Mouse (Mus musculus): ENCODE results near the gene Chrd. TPM values are rescaled to one million over a fixed set of nuclear protein-coding genes. Genes with fewer than 3 reads are reported as not detected.

Chrd gene
- polyA plus RNA-seq, 1 experiment from 2014 or later: 6.3 TPM

DNA sequence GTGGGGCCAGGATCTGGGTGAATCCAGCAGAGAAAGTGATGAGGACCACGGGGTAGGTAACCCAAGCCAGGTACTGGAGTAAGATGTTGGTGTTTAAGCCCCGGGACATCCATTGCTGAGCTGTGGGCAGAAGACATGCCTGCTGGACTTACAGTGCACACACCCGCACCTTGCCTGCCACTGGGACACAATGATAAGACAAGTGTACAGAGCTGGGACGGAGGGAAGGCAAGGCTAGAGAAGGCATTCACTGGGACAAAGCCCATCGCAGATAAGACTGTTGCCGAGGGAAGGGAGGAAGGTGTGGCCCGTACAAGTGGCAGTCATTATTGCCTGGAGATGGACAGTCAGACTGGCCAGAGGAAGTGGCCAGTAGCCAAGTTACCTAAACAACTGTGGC lies 20.0 kb upstream of the Chrd start:
- H3K4me3 ChIP-seq: no peak overlapping the region
- no peaks in the 10 kb centered on the region for H3K9me3 ChIP-seq
- H3K4me1 ChIP-seq (replicated peaks): peaks cover 28% of the 10 kb centered on the region
- H3K36me3 ChIP-seq: peaks cover 20% of the 10 kb centered on the region
- no peak for ATAC-seq (ENCODE audit: low FRiP score, low read depth)
- H3K4me2 ChIP-seq: no peak overlapping the region
- H3K27me3 ChIP-seq: no peaks in the 10 kb centered on the region
- H3K27ac ChIP-seq (replicated peaks): no peak overlapping the region
- 91% methylated on average over 7 of the region's 7 CpGs for WGBS
- no peak overlapping the region for H3K9ac ChIP-seq

DNA sequence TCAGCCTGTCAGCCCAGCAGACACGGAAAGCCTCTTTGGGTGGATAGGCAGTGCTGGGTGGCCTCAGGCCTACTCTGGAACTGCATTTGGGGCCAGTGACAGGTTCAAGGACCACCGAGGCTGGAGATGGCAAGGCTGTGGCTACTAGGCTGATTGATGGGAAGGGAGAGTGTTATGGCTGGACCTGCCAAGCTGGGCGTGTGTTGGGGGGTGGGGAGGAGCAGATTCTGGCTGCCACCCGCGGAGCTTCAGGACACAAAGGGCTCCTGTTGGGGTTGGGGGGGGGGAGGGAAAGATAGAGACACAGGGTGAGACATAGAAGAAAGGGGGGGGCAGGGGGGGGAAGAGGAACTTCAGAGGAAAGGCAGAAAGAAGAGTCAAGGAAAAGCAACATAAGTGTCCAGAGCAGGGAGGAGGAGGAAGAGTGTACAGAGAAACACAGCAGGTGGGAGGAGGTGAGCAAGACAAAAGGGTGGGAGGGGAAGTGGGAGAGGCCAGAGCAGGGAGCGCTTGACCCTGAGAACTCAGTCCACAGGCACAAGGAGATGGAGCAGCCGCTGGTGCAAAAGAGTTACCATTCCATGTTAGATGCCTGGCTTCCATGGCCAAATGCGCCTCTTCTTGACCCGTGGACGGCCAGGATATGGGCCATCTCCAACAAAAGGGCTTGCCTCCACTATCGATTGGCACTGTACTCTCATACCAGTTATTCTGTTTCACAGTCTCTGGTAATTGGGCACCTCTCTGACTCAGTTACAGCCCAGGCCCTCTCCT lies 18.4 kb upstream of the Chrd start:
- Histone ChIP-seq H3K9ac (peak overlapping the region; percentile 62; the same call in 1 of the 2 replicates), H3K36me3 (peaks cover 18% of the 10 kb centered on the region), H3K4me1 (replicated peaks) (peaks cover 37% of the 10 kb centered on the region), H3K4me2 (peak overlapping the region; percentile 94), H3K27me3 (no peaks in the 10 kb centered on the region), H3K9me3 (no peaks in the 10 kb centered on the region), H3K4me3 (peak overlapping the region; percentile 72), H3K27ac (replicated peaks) (no peak overlapping the region)
- ATAC-seq (ENCODE audit: low FRiP score, low read depth): no peak
- WGBS: 21% methylated on average over 11 of the region's 11 CpGs

DNA sequence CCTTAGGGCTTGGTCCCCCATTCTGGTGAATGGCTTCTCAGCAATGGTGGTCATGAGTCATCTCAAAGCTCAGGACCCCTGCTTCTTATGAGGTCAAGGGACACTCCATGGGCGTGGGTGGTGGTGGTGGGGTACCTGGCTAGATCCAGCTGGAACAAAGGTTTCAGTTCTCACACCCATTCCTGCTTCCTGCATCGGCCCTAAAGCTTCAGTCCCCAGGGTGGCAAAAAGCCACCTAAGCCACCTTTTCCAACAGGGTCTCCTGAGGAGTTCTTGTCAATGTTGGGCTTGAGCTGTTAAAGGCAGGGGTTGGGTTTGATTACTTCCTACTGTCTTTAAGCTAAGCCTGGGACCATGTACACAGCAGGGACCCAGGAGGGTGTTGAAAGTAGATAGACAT lies 17.8 kb upstream of the Chrd start:
- WGBS: 49% methylated on average over 2 of the region's 2 CpGs
- Histone ChIP-seq H3K4me2 (peak overlapping the region; percentile 94), H3K36me3 (peaks cover 23% of the 10 kb centered on the region), H3K27ac (replicated peaks) (peak overlapping the region; percentile 85; the same call in 1 of the 2 replicates), H3K4me3 (peak overlapping the region; percentile 72), H3K9me3 (no peaks in the 10 kb centered on the region), H3K9ac (peak overlapping the region; percentile 62), H3K27me3 (no peaks in the 10 kb centered on the region), H3K4me1 (replicated peaks) (peaks cover 37% of the 10 kb centered on the region)
- ATAC-seq (ENCODE audit: low FRiP score, low read depth): no peak

DNA sequence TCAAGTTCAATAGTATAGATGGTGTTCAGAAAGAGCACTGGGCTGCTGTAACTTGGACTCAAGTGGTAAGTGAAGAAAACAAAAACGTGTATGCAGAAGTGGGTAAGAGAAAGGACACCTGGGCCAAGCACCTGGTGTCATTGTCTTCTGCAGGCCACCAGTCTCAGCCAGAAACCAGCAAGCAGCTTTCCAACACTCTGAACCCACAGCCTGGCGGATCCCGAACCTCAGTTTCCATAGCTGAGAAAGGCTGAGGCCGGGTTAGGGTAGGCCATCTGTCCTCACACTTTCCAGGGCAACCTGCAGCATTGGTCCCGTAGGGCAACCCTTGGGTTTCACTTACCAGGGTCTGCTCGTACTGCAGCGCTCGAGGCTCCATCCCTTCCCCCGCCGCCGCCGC lies 17.4 kb upstream of the Chrd start:
- 0% methylated on average over 8 of the region's 12 CpGs for WGBS
- H3K9ac ChIP-seq: peak overlapping the region; percentile 62
- H3K36me3 ChIP-seq: peaks cover 24% of the 10 kb centered on the region
- no peak; the same call in 1 of the 2 replicates for ATAC-seq (ENCODE audit: low FRiP score, low read depth)
- H3K4me3 ChIP-seq: peak overlapping the region; percentile 72
- no peaks in the 10 kb centered on the region for H3K27me3 ChIP-seq
- H3K27ac ChIP-seq (replicated peaks): peak overlapping the region; percentile 85
- H3K4me1 ChIP-seq (replicated peaks): peaks cover 37% of the 10 kb centered on the region
- no peaks in the 10 kb centered on the region for H3K9me3 ChIP-seq
- peak overlapping the region; percentile 94 for H3K4me2 ChIP-seq

DNA sequence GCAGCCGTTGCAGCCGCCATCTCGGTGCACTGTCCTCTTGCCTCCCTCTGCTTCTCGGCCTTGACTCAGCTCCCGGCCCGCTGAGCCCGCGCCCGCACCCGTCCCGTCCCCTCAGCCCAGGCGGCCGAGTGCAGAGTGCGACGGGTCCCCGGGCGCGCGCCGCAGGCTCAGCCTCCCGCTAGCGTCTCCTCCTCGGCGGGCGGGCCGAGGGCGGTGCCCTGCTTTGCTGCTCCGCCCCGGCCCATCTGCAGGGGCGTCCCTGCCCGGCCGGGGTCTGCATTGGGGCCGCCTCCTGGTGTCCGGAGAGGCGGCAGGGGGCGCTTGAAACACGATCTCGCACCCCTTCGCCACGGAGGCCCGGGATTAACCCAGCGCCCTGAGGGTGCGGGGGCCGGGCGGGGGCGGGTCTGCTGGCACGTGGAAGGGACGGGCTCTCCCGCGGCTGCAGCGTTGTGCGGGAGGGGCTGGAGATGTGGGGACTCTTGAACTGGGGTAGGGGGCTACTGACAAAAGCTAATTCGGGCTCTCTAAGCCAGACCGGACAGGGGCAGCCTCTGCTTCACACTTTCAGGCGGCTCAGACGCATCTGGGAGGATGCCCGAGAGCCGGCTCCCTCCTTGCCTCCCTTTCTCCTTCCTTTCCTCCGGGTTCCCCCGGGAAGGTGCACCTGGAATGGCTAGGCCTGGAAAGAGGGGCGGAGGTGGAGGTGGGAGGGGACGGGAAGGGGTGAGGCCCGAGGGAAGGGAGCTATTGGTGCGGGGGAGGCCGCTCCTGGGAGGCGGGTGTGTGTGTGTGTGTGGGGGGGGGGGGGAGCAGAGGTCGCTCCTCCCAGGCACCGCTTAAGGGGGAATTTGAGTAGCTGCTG lies 16.7 kb upstream of the Chrd start:
- 0% methylated on average over 63 of the region's 68 CpGs for WGBS
- peak; percentile 85 for ATAC-seq (ENCODE audit: low FRiP score, low read depth)
- Histone ChIP-seq H3K36me3 (peaks cover 27% of the 10 kb centered on the region), H3K4me1 (replicated peaks) (peaks cover 37% of the 10 kb centered on the region), H3K4me3 (peak overlapping the region; percentile 72), H3K4me2 (peak overlapping the region; percentile 94), H3K27me3 (no peaks in the 10 kb centered on the region), H3K27ac (replicated peaks) (peak overlapping the region; percentile 85), H3K9ac (peak overlapping the region; percentile 62), H3K9me3 (no peaks in the 10 kb centered on the region)

DNA sequence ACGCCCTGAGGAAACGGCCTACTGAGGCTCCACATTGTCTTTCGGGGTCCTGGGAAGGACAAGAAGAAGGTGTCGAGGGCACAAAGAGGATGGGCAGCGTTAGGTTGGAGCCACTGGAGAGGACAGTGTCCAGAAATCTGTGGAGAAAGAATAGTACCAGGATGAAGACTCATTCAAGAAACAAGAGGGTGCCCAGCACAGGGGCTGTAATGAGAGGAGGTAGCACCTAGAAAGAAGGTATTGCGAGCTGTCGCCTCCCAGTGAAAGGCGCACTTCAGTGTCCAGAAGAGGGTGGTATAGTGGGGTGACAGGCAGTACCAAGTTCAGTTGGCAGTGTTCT lies 16.1 kb upstream of the Chrd start:
- peak overlapping the region; percentile 94 for H3K4me2 ChIP-seq
- H3K9ac ChIP-seq: peak overlapping the region; percentile 62
- H3K36me3 ChIP-seq: peaks cover 27% of the 10 kb centered on the region
- H3K4me3 ChIP-seq: peak overlapping the region; percentile 72
- 0% methylated on average over 8 of the region's 8 CpGs for WGBS
- no peaks in the 10 kb centered on the region for H3K27me3 ChIP-seq
- peak; percentile 36 for ATAC-seq (ENCODE audit: low FRiP score, low read depth)
- peak overlapping the region; percentile 85 for H3K27ac ChIP-seq (replicated peaks)
- H3K4me1 ChIP-seq (replicated peaks): peaks cover 37% of the 10 kb centered on the region
- H3K9me3 ChIP-seq: no peaks in the 10 kb centered on the region

DNA sequence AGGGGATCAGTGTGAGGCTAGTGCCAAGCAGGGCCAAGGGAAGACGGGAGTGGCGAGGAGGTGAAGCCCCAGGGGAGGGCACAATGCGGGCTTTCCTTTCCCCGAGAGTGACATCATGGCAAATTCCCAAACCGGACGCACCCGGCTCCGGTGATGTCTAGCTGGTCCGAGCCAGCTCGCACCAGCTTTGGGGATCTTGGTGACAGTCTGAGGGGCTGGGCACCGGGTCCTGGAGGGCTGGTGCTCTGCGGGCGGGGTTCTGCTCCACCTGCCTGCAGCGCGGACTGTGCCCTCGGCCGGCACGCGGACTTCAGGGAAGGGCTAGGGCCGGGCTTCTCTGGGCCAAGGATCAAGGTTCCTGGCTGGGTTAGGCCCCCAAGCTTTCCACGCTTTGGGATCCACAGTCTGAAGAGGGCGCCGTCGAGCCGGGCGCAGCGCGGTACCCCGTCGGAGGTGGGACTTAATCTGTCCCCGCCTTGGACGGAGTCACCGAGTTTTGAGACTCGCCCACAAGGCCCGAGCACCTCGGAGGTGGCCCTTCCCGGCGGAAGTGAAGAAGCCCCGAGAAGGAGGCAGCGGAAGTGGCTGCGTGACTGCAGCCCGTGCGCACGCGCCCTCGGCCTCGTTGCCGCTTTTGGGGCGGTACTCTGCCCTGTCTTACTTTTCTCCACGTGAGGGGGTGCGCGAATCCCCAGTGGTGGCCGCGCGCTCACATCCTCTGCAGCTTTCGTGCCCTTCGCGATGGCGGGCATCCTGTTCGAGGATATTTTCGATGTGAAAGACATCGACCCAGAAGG lies 15.5 kb upstream of the Chrd start, which contains the start of the genes Polr2h and Clcn2:
Gene Polr2h, plus strand, starts transcription at position 485 of the 797 bp plus-strand sequence.
Gene Clcn2, minus strand, starts transcription at position 566 of the 797 bp plus-strand sequence.
- Histone ChIP-seq H3K4me1 (replicated peaks) (peaks cover 37% of the 10 kb centered on the region), H3K36me3 (peaks cover 25% of the 10 kb centered on the region), H3K4me3 (peak within 1 kb of the TSS; percentile 72), H3K4me2 (peak within 1 kb of the TSS; percentile 94), H3K27me3 (no peaks in the 10 kb centered on the region), H3K9me3 (no peaks in the 10 kb centered on the region), H3K27ac (replicated peaks) (peak within 1 kb of the TSS; percentile 85), H3K9ac (peak within 1 kb of the TSS; percentile 62)
- WGBS: under 1% methylated on average over 62 of the region's 62 CpGs
- ATAC-seq (ENCODE audit: low FRiP score, low read depth): peak; percentile 83

DNA sequence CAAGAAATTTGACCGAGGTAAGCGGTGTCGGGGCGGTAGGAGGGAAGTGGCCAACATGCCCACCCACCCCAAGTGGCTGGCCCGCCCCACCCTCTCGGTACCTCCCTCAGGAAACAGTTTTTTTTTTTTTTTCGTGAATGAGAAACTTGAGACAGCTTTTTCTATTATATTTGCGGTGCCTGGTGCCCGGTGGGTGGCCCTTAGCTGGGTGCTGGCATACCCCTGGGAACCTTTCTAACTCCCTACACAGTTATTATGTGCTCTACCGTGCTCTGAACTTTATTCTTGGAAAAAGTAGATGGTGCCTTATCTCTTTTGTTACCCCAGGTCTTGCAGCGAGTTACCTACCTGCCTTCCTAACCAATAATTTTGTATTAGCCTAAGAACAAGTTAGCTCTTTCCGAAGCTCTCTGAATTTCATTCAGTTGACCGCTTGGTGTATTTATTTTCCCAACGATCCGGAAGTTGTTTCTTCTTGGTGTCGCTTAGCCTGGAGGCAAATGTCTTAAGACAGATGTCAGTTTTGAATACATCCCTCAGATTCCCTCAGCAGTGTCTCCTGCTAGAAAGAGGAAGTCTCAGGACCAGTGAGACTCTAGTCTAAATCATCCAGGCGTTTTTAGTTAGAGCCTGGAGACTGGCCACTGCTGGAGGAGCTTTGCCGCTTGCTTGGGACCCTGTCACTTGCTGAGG lies 14.8 kb upstream of the Chrd start:
- peaks cover 23% of the 10 kb centered on the region for H3K36me3 ChIP-seq
- peak overlapping the region; percentile 72 for H3K4me3 ChIP-seq
- H3K9ac ChIP-seq: peak overlapping the region; percentile 62
- peaks cover 37% of the 10 kb centered on the region for H3K4me1 ChIP-seq (replicated peaks)
- ATAC-seq (ENCODE audit: low FRiP score, low read depth): no peak
- peak overlapping the region; percentile 94 for H3K4me2 ChIP-seq
- H3K9me3 ChIP-seq: no peaks in the 10 kb centered on the region
- H3K27ac ChIP-seq (replicated peaks): peak overlapping the region; percentile 85
- WGBS: 3% methylated on average over 18 of the region's 18 CpGs
- H3K27me3 ChIP-seq: no peaks in the 10 kb centered on the region

DNA sequence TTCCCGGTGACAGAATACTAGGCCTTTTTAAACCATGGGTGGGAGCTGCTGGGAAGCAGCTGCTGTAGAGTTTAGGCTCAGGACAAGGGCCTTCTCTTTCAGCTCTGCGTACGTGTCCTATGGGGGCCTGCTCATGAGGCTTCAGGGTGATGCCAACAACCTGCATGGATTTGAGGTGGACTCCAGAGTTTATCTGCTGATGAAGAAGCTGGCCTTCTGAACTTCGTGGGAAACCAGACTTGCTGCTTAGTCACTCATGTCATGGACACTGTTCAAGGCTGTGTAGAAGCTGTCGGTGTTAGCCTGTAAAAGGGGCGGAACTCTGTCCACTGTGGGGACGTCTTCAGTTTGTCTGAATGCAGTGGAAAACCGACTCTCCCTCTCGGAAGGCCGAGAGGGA lies 11.1 kb upstream of the Chrd start:
- H3K36me3 ChIP-seq: peaks cover 23% of the 10 kb centered on the region
- H3K27me3 ChIP-seq: no peaks in the 10 kb centered on the region
- no peak overlapping the region for H3K4me3 ChIP-seq
- H3K27ac ChIP-seq (replicated peaks): no peak overlapping the region
- 91% methylated on average over 10 of the region's 10 CpGs for WGBS
- H3K9ac ChIP-seq: no peak overlapping the region
- no peaks in the 10 kb centered on the region for H3K9me3 ChIP-seq
- H3K4me2 ChIP-seq: no peak overlapping the region
- peaks cover 9% of the 10 kb centered on the region for H3K4me1 ChIP-seq (replicated peaks)
- ATAC-seq (ENCODE audit: low FRiP score, low read depth): no peak

DNA sequence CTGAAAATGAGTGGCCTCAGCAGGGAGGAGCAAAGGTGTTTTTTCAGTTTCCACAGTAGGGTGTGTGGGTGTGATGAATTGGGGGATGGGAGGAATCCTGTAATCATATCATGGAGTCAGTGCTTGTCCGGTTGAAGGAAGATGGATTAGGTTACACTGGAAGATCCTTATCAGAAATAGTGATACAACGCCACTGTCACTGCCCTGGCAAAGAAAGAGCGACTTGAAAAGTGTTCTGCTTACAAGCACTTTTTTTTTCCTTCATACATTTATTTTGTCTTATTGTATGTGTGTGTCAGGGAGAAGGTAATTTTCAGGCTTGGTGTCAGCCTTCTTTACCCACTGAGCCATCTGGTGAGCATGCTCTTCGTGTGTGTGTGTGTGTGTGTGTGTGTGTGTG lies 10.2 kb upstream of the Chrd start:
- Histone ChIP-seq H3K27ac (replicated peaks) (no peak overlapping the region), H3K9ac (no peak overlapping the region), H3K27me3 (no peaks in the 10 kb centered on the region), H3K4me3 (no peak overlapping the region), H3K4me2 (no peak overlapping the region), H3K36me3 (peaks cover 23% of the 10 kb centered on the region), H3K9me3 (no peaks in the 10 kb centered on the region), H3K4me1 (replicated peaks) (peaks cover 9% of the 10 kb centered on the region)
- ATAC-seq (ENCODE audit: low FRiP score, low read depth): no peak
- WGBS: 92% methylated on average over 4 of the region's 4 CpGs

DNA sequence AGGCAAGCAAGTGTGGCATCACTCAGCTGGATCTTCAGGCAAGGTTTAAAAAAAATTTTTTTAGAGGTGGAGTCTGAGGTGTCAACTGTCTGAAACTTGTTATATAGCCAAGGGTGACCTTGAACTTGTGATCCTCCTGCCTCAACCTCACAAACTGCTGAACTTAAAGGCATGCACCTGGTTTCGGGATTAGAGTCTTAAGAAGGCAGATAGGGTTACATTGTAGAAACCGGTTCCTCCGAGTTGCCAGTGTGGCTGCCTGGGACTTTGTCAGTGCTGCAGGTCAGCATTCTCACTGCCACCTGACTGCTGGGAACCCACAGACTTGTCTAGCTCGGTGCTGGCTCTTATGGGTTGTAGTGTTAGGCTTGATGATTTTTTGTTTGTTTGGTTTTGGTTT lies 9.7 kb upstream of the Chrd start:
- WGBS: 74% methylated on average over 4 of the region's 4 CpGs
- ATAC-seq (ENCODE audit: low FRiP score, low read depth): no peak

More for the DNA sequence above, 9.7 kb upstream of the Chrd start:
- Histone ChIP-seq H3K4me1 (replicated peaks) (peaks cover 7% of the 10 kb centered on the region), H3K27ac (replicated peaks) (no peak overlapping the region), H3K9ac (no peak overlapping the region), H3K36me3 (peaks cover 23% of the 10 kb centered on the region), H3K9me3 (no peaks in the 10 kb centered on the region), H3K27me3 (no peaks in the 10 kb centered on the region), H3K4me3 (no peak overlapping the region), H3K4me2 (no peak overlapping the region)

Data from hindbrain, embryonic 15.5 days (tissue).